Comparison of ENCODE assay signal across 10 mouse cellular contexts in the genomic region with DNA sequence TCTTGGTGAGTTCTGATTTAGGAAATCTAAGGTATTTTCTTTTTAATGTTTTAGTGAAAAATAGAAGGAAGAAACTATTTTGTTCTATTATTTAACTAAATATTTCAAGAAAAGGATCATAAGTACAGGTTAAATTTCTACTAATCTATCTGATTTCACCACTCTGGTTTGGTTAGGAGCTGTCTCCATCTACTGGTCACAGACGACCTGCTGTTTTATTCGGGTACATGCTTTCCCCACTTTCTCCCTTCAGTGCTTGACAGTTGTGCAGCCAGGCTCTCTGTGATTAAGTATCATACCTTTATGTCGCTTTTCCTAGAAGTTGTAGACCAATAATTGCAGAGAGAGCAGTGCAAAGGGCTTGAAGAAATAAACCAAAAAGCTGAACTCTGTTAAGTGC. TPM values are rescaled to one million over a fixed set of nuclear protein-coding genes. Genes with fewer than 3 reads are reported as not detected.
DNase-seq lines count a peak whose midpoint lies in the region; ATAC-seq lines count a peak whose summit lies in the region.
"Had no signal": no experiment of that assay in that cellular context is flagged by ENCODE, and none has a peak within 500 bp of the region (broad histone marks: within the 10 kb centered on the region; RNA-seq: fewer than 3 reads in every experiment).

No protein-coding gene starts in this region.

- peaks cover 14% of the 10 kb centered on the region for H3K4me1 ChIP-seq in forebrain, embryonic 14.5 days (ENCODE audit: control insufficient read depth, insufficient read depth, low read length)
- H3K4me1 ChIP-seq in forebrain, embryonic 13.5 days = peaks cover 17% of the 10 kb centered on the region
- H3K4me1 ChIP-seq: heart, embryonic 13.5 days; stomach, embryonic 15.5 days had no signal

- no peak overlapping the region for H3K4me2 ChIP-seq in forebrain, embryonic 14.5 days (ENCODE audit: low read length)
- H3K4me2 ChIP-seq in forebrain, embryonic 13.5 days = no peak overlapping the region
- H3K4me2 ChIP-seq: heart, embryonic 13.5 days; stomach, embryonic 15.5 days had no signal

- no peaks in the 10 kb centered on the region for H3K36me3 ChIP-seq in forebrain, embryonic 14.5 days (ENCODE audit: control insufficient read depth, insufficient read depth, low read length)
- no peaks in the 10 kb centered on the region for H3K36me3 ChIP-seq in forebrain, embryonic 13.5 days (ENCODE audit: poor library complexity, severe bottlenecking)
- H3K36me3 ChIP-seq: stomach, embryonic 15.5 days had no signal

- ATAC-seq in forebrain, embryonic 14.5 days = no peak
- no peak for ATAC-seq in forebrain, embryonic 13.5 days

- no peaks in the 10 kb centered on the region for H3K27me3 ChIP-seq in forebrain, embryonic 14.5 days (replicated peaks; ENCODE audit: control insufficient read depth, insufficient read depth, low read length)
- no peaks in the 10 kb centered on the region for H3K27me3 ChIP-seq in forebrain, embryonic 13.5 days
- H3K27me3 ChIP-seq: heart, embryonic 13.5 days; stomach, embryonic 15.5 days had no signal

- WGBS in forebrain, embryonic 14.5 days = 29% methylated on average over 3 of the region's 3 CpGs
- 30% methylated on average over 3 of the region's 3 CpGs for WGBS in forebrain, embryonic 13.5 days

- H3K4me3 ChIP-seq in forebrain, embryonic 14.5 days (ENCODE audit: low read depth, low read length) = no peak overlapping the region
- no peak overlapping the region for H3K4me3 ChIP-seq in forebrain, embryonic 13.5 days
- H3K4me3 ChIP-seq: heart, embryonic 13.5 days; stomach, embryonic 15.5 days had no signal

- no peaks in the 10 kb centered on the region for H3K9me3 ChIP-seq in forebrain, embryonic 14.5 days (replicated peaks; ENCODE audit: control insufficient read depth, low read length)
- no peaks in the 10 kb centered on the region for H3K9me3 ChIP-seq in forebrain, embryonic 13.5 days (replicated peaks)
- H3K9me3 ChIP-seq: heart, embryonic 13.5 days; stomach, embryonic 15.5 days had no signal

- peak; percentile 69 for DNase-seq in forebrain, embryonic 14.5 days (ENCODE audit: low spot score)
- peak; percentile 30 for DNase-seq in right cerebral cortex, adult 18-20 months
- DNase-seq in right cerebral cortex, postnatal 36 days (ENCODE audit: low spot score in 2 of 2) = no peak
- DNase-seq in cerebellum, postnatal 10 days = peak; percentile 56 to 58
- DNase-seq in kidney, postnatal 4 days = peak; percentile 33 to 40
- peak; percentile 44 to 57 for DNase-seq in right cerebral cortex, postnatal 10 days (ENCODE audit: low spot score in 2 of 2)
- no peak for DNase-seq in yolk sac, embryonic 10.5 days (ENCODE audit: low spot score)

- H3K27ac ChIP-seq in forebrain, embryonic 14.5 days (ENCODE audit: low read depth, low read length) = no peak overlapping the region
- H3K27ac ChIP-seq in forebrain, embryonic 13.5 days = no peak overlapping the region
- H3K27ac ChIP-seq: heart, embryonic 13.5 days; stomach, embryonic 15.5 days had no signal

- H3K9ac ChIP-seq in forebrain, embryonic 14.5 days (ENCODE audit: low read length) = no peak overlapping the region
- no peak overlapping the region for H3K9ac ChIP-seq in forebrain, embryonic 13.5 days
- H3K9ac ChIP-seq: heart, embryonic 13.5 days; stomach, embryonic 15.5 days had no signal

RNA-seq across cellular contexts. Expression of gene Ahcyl2, which starts 51.5 kb away (rescaled TPM):
- polyA plus RNA-seq in forebrain, embryonic 14.5 days (2014; fragmentation: Nextera tagmentation; extraction: Ambion mirVana) = 8.6 and 11.5 TPM in 2 replicates
- 11.1 and 12.3 TPM in 2 replicates for polyA plus RNA-seq in forebrain, embryonic 13.5 days (2015; fragmentation: Nextera tagmentation; extraction: Ambion mirVana)

Comparison
In these comparisons a context has a peak if more than half of its experiments do, and no peak if none do; other contexts are left out.
1. DNase-seq: peak in forebrain, embryonic 14.5 days (single experiment), right cerebral cortex, adult 18-20 months (single experiment), cerebellum, postnatal 10 days (2 of 2), kidney, postnatal 4 days (2 of 2) and right cerebral cortex, postnatal 10 days (2 of 2); none in right cerebral cortex, postnatal 36 days (0 of 2) and yolk sac, embryonic 10.5 days (single experiment).